Mouse (Mus musculus): ENCODE measurements at regions not wholly inside any gene's neighbourhood (a gene's known extent, or its start where the extent isn't known, plus 50 kb on each side); places are given as distances from the start of the nearest gene placed in this dataset.
A peak's percentile ranks its signal among the peaks of the same experiment; 100 is the strongest.

GRCm38 (mm10) chr16:49965528-49966250 is 165.4 kb downstream of the Cd47 start:
- no peak for DNase-seq (ENCODE audit: low read depth in 1 of 2, low spot score in 2 of 2)
- 39% methylated on average over 7 of the region's 7 CpGs for WGBS
- TF ChIP-seq CTCF (IDR thresholded peaks at IDR 0.05; ENCODE audit: extremely low read depth, insufficient read depth, insufficient read length, insufficient replicate concordance) = no peak
- no peak for TF ChIP-seq POLR2A (IDR thresholded peaks at IDR 0.05; ENCODE audit: low read depth, low read length)
- Histone ChIP-seq H3K27ac (ENCODE audit: insufficient read depth, low read length) (peak overlapping the region; percentile 75), H3K36me3 (ENCODE audit: control insufficient read depth, insufficient read depth, low read length) (no peaks in the 10 kb centered on the region), H3K27me3 (ENCODE audit: control insufficient read depth, insufficient read depth, low read length) (no peaks in the 10 kb centered on the region), H3K4me1 (ENCODE audit: control insufficient read depth, insufficient read depth, insufficient read length) (peaks cover 30% of the 10 kb centered on the region; the same call in 1 of the 2 replicates), H3K4me3 (ENCODE audit: extremely low read depth, insufficient read depth, insufficient read length) (no peak overlapping the region)

GRCm38 (mm10) chr16:49966251-49966588 is 165.9 kb downstream of the Cd47 start:
- Histone ChIP-seq H3K27ac (ENCODE audit: insufficient read depth, low read length) (peak overlapping the region; percentile 75), H3K36me3 (ENCODE audit: control insufficient read depth, insufficient read depth, low read length) (no peaks in the 10 kb centered on the region), H3K27me3 (ENCODE audit: control insufficient read depth, insufficient read depth, low read length) (no peaks in the 10 kb centered on the region), H3K4me1 (ENCODE audit: control insufficient read depth, insufficient read depth, insufficient read length) (peaks cover 35% of the 10 kb centered on the region; the same call in 1 of the 2 replicates), H3K4me3 (ENCODE audit: extremely low read depth, insufficient read depth, insufficient read length) (no peak overlapping the region)
- no peak for DNase-seq (ENCODE audit: low read depth in 1 of 2, low spot score in 2 of 2)
- no peak for TF ChIP-seq CTCF (IDR thresholded peaks at IDR 0.05; ENCODE audit: extremely low read depth, insufficient read depth, insufficient read length, insufficient replicate concordance)
- no peak for TF ChIP-seq POLR2A (IDR thresholded peaks at IDR 0.05; ENCODE audit: low read depth, low read length)
- 68% methylated on average over 2 of the region's 2 CpGs for WGBS

- TF ChIP-seq CTCF (IDR thresholded peaks at IDR 0.05; ENCODE audit: extremely low read depth, insufficient read depth, insufficient read length, insufficient replicate concordance) (no peak), POLR2A (IDR thresholded peaks at IDR 0.05; ENCODE audit: low read depth, low read length) (no peak)
- Histone ChIP-seq H3K36me3 (ENCODE audit: control insufficient read depth, insufficient read depth, low read length) (no peaks in the 10 kb centered on the region), H3K27ac (ENCODE audit: insufficient read depth, low read length) (peak overlapping the region; percentile 75; the same call in 1 of the 2 replicates), H3K27me3 (ENCODE audit: control insufficient read depth, insufficient read depth, low read length) (no peaks in the 10 kb centered on the region), H3K4me1 (ENCODE audit: control insufficient read depth, insufficient read depth, insufficient read length) (peaks cover 37% of the 10 kb centered on the region; the same call in 1 of the 2 replicates), H3K4me3 (ENCODE audit: extremely low read depth, insufficient read depth, insufficient read length) (no peak overlapping the region)
- WGBS = 75% methylated on average over 7 of the region's 7 CpGs
- DNase-seq (ENCODE audit: low read depth in 1 of 2, low spot score in 2 of 2) = no peak
These were observed 166.8 kb downstream of the Cd47 start for GRCm38 (mm10) chr16:49967110-49967509.

GRCm38 (mm10) chr16:49968291-49968870 is 168.0 kb downstream of the Cd47 start:
- DNase-seq (ENCODE audit: low read depth in 1 of 2, low spot score in 2 of 2) = no peak
- Histone ChIP-seq H3K4me3 (ENCODE audit: extremely low read depth, insufficient read depth, insufficient read length) (no peak overlapping the region), H3K27ac (ENCODE audit: insufficient read depth, low read length) (no peak overlapping the region), H3K4me1 (ENCODE audit: control insufficient read depth, insufficient read depth, insufficient read length) (peaks cover 31% of the 10 kb centered on the region; the same call in 1 of the 2 replicates), H3K27me3 (ENCODE audit: control insufficient read depth, insufficient read depth, low read length) (no peaks in the 10 kb centered on the region), H3K36me3 (ENCODE audit: control insufficient read depth, insufficient read depth, low read length) (no peaks in the 10 kb centered on the region)
- WGBS = 92% methylated on average over 4 of the region's 4 CpGs
- no peak for TF ChIP-seq CTCF (IDR thresholded peaks at IDR 0.05; ENCODE audit: extremely low read depth, insufficient read depth, insufficient read length, insufficient replicate concordance)
- no peak for TF ChIP-seq POLR2A (IDR thresholded peaks at IDR 0.05; ENCODE audit: low read depth, low read length)

- DNase-seq (ENCODE audit: low read depth in 1 of 2, low spot score in 2 of 2) = no peak
- H3K4me3 ChIP-seq (ENCODE audit: extremely low read depth, insufficient read depth, insufficient read length) = no peak overlapping the region
- whole genome bisulfite sequencing = 85% methylated on average over 4 of the region's 4 CpGs
- no peak overlapping the region for H3K27ac ChIP-seq (ENCODE audit: insufficient read depth, low read length)
- TF ChIP-seq CTCF (IDR thresholded peaks at IDR 0.05; ENCODE audit: extremely low read depth, insufficient read depth, insufficient read length, insufficient replicate concordance) (no peak), POLR2A (IDR thresholded peaks at IDR 0.05; ENCODE audit: low read depth, low read length) (no peak)
- H3K27me3 ChIP-seq (ENCODE audit: control insufficient read depth, insufficient read depth, low read length) = no peaks in the 10 kb centered on the region
- peaks cover 31% of the 10 kb centered on the region; the same call in 1 of the 2 replicates for H3K4me1 ChIP-seq (ENCODE audit: control insufficient read depth, insufficient read depth, insufficient read length)
- no peaks in the 10 kb centered on the region for H3K36me3 ChIP-seq (ENCODE audit: control insufficient read depth, insufficient read depth, low read length)
These were observed 168.7 kb downstream of the Cd47 start for GRCm38 (mm10) chr16:49969035-49969434.

- Histone ChIP-seq H3K4me1 (ENCODE audit: control insufficient read depth, insufficient read depth, insufficient read length) (peaks cover 31% of the 10 kb centered on the region; the same call in 1 of the 2 replicates), H3K27ac (ENCODE audit: insufficient read depth, low read length) (peak overlapping the region; percentile 75), H3K36me3 (ENCODE audit: control insufficient read depth, insufficient read depth, low read length) (no peaks in the 10 kb centered on the region), H3K27me3 (ENCODE audit: control insufficient read depth, insufficient read depth, low read length) (no peaks in the 10 kb centered on the region), H3K4me3 (ENCODE audit: extremely low read depth, insufficient read depth, insufficient read length) (no peak overlapping the region)
- DNase-seq (ENCODE audit: low read depth in 1 of 2, low spot score in 2 of 2) = no peak
- 84% methylated on average over 2 of the region's 2 CpGs for WGBS
- TF ChIP-seq POLR2A (IDR thresholded peaks at IDR 0.05; ENCODE audit: low read depth, low read length) = no peak
These were observed 169.5 kb downstream of the Cd47 start for GRCm38 (mm10) chr16:49969693-49970296.

Data from spleen, adult 2 months (tissue).